Mouse (Mus musculus) heart, adult 2 months (tissue): Measurements from ENCODE around the gene Pkp4. TPM values are rescaled to one million over a fixed set of nuclear protein-coding genes. Genes with fewer than 3 reads are reported as not detected.

Source experiments
- DNase-seq, 2 experiments: peaks; one replicate each; pipeline ENCODE4 v3.0.0; 2021
- H3K27ac ChIP-seq: fragments of 200-600 bp; 2 replicates; pipeline ENCODE4 v1.8.1; 2022
- H3K27me3 ChIP-seq: fragments of 200-500 bp; 2 replicates; pipeline ENCODE4 v1.6.1; 2012; ENCODE audit warnings: mild to moderate bottlenecking, low read length, inconsistent platforms, mixed read lengths; ENCODE audit not compliant: control insufficient read depth, insufficient read depth
- H3K36me3 ChIP-seq: fragments of 200-500 bp; 2 replicates; pipeline ENCODE4 v1.6.1; 2012; ENCODE audit warnings: low read length, inconsistent platforms; ENCODE audit not compliant: control insufficient read depth, insufficient read depth
- H3K4me1 ChIP-seq: fragments of 200-500 bp; 2 replicates; pipeline ENCODE4 v1.6.1; 2011; ENCODE audit warnings: low read length; ENCODE audit not compliant: control insufficient read depth, insufficient read depth
- H3K4me3 ChIP-seq: fragments of 200-600 bp; 2 replicates; pipeline ENCODE4 v1.8.1; 2022
- H3K79me2 ChIP-seq: fragments of 200-500 bp; replicated peaks from 2 replicates; pipeline ENCODE4 v1.6.1; 2012; ENCODE audit warnings: mild to moderate bottlenecking, inconsistent platforms, low read length, moderate library complexity, mixed read lengths; ENCODE audit not compliant: control insufficient read depth, insufficient read depth
- H3K9ac ChIP-seq: fragments of 200-500 bp; 2 replicates; pipeline ENCODE4 v1.6.1; 2012; ENCODE audit warnings: low read depth, mild to moderate bottlenecking, control low read depth, inconsistent platforms, low read length, mixed read lengths
- CTCF ChIP-seq: fragments of 200-600 bp; IDR thresholded peaks from 2 replicates; pipeline ENCODE4 v1.8.1; 2022; ENCODE audit warnings: antibody characterized with exemption, mild to moderate bottlenecking, moderate library complexity
- EP300 ChIP-seq: fragments of 200-500 bp; IDR thresholded peaks from 2 replicates; pipeline ENCODE4 v1.6.1; 2011; ENCODE audit warnings: low read depth, low read length, control low read depth; ENCODE audit not compliant: insufficient read depth
- POLR2A ChIP-seq: fragments of 200-500 bp; IDR thresholded peaks from 2 replicates; pipeline ENCODE4 v1.6.1; 2011; ENCODE audit warnings: mild to moderate bottlenecking, low read depth, low read length, control low read depth; ENCODE audit not compliant: insufficient read depth
- WGBS: fragments of 180-500 bp; shearing (Covaris S2); methylation state at CpG from one replicate; pipeline ENCODE4 v1.1.7; 2018; 5-methylcytosine and 5-hydroxymethylcytosine counted together
- intact Hi-C: fragments of 180-260 bp; cut with DNase I; formaldehyde crosslinking; loops from one replicate; pipeline ENCODE4 v1.15.1; 2025
- polyA plus RNA-seq: library from polyadenylated mRNA; depleted of rRNA; stranded (reverse); fragments of >200 nt; gene quantifications from 2 replicates; pipeline ENCODE4 v1.2.3, GENCODE M21; 2012
- total RNA-seq, 2 experiments: library from RNA; stranded (reverse); gene quantifications; 2 replicates each; pipeline ENCODE4 v1.2.3; 2021

Gene Pkp4
- total and polyA plus RNA-seq, 3 experiments, result 61.5 to 174 (median 152) TPM

GRCm38 (mm10) chr2:59169572-59170207 lies 9.0 kb downstream of the Pkp4 start:
- H3K9ac ChIP-seq, result no peak overlapping the region
- peaks cover 14% of the 10 kb centered on the region for H3K4me1 ChIP-seq
- no peak for DNase-seq
- no peak overlapping the region for H3K4me3 ChIP-seq
- peaks cover 7% of the 10 kb centered on the region; the same call in 1 of the 2 replicates for H3K79me2 ChIP-seq
- H3K36me3 ChIP-seq, result peaks cover 6% of the 10 kb centered on the region
- no peaks in the 10 kb centered on the region for H3K27me3 ChIP-seq
- WGBS, result 67% methylated on average over 9 of the region's 9 CpGs
- intact Hi-C loops, result no loop called here
- H3K27ac ChIP-seq, result no peak overlapping the region
- no peak for TF ChIP-seq EP300
- TF ChIP-seq POLR2A, result no peak
- no peak for TF ChIP-seq CTCF

- DNase-seq, result no peak
Observed at GRCm38 (mm10) chr2:59170208-59170589, 9.5 kb downstream of the Pkp4 start.

GRCm38 (mm10) chr2:59170593-59170992 lies 9.9 kb downstream of the Pkp4 start:
- Histone ChIP-seq H3K4me1 (peaks cover 14% of the 10 kb centered on the region), H3K9ac (no peak overlapping the region), H3K27ac (no peak overlapping the region), H3K36me3 (peaks cover 6% of the 10 kb centered on the region), H3K4me3 (no peak overlapping the region), H3K79me2 (peaks cover 7% of the 10 kb centered on the region; the same call in 1 of the 2 replicates), H3K27me3 (no peaks in the 10 kb centered on the region)
- 96% methylated on average over 5 of the region's 5 CpGs for WGBS
- DNase-seq, result no peak
- TF ChIP-seq POLR2A, result no peak
- TF ChIP-seq EP300, result no peak
- intact Hi-C loops, result no loop called here

More at GRCm38 (mm10) chr2:59170208-59170589, 9.5 kb downstream of the Pkp4 start:
- Histone ChIP-seq H3K27ac (no peak overlapping the region), H3K4me3 (no peak overlapping the region), H3K27me3 (no peaks in the 10 kb centered on the region), H3K79me2 (peaks cover 7% of the 10 kb centered on the region; the same call in 1 of the 2 replicates), H3K9ac (no peak overlapping the region), H3K36me3 (peaks cover 6% of the 10 kb centered on the region), H3K4me1 (peaks cover 14% of the 10 kb centered on the region)
- TF ChIP-seq CTCF (no peak), EP300 (no peak), POLR2A (no peak)
- intact Hi-C loops, result no loop called here
- WGBS, result 70% methylated on average over 3 of the region's 3 CpGs

GRCm38 (mm10) chr2:59171533-59171932 lies 10.9 kb downstream of the Pkp4 start:
- no peak for DNase-seq
- Histone ChIP-seq H3K9ac (no peak overlapping the region), H3K27ac (no peak overlapping the region), H3K4me3 (no peak overlapping the region), H3K27me3 (no peaks in the 10 kb centered on the region), H3K36me3 (peaks cover 6% of the 10 kb centered on the region), H3K4me1 (peaks cover 14% of the 10 kb centered on the region), H3K79me2 (peaks cover 10% of the 10 kb centered on the region; the same call in 1 of the 2 replicates)
- TF ChIP-seq CTCF, result no peak
- no peak for TF ChIP-seq EP300
- no peak for TF ChIP-seq POLR2A
- WGBS, result 51% methylated on average over 5 of the region's 5 CpGs
- intact Hi-C loops, result no loop called here

GRCm38 (mm10) chr2:59175926-59176325 lies 15.3 kb downstream of the Pkp4 start:
- Histone ChIP-seq H3K4me1 (peaks cover 14% of the 10 kb centered on the region), H3K4me3 (no peak overlapping the region), H3K27me3 (no peaks in the 10 kb centered on the region), H3K36me3 (peaks cover 18% of the 10 kb centered on the region), H3K9ac (no peak overlapping the region), H3K79me2 (peaks cover 20% of the 10 kb centered on the region), H3K27ac (no peak overlapping the region)
- intact Hi-C loops, result no loop called here
- no peak for DNase-seq
- TF ChIP-seq EP300 (no peak), POLR2A (no peak), CTCF (no peak)
- 91% methylated on average over 6 of the region's 6 CpGs for WGBS

- Histone ChIP-seq H3K36me3 (peaks cover 12% of the 10 kb centered on the region), H3K4me3 (no peak overlapping the region), H3K79me2 (peaks cover 22% of the 10 kb centered on the region), H3K27ac (no peak overlapping the region), H3K9ac (no peak overlapping the region), H3K27me3 (no peaks in the 10 kb centered on the region), H3K4me1 (peaks cover 10% of the 10 kb centered on the region)
- WGBS, result 73% methylated on average over 8 of the region's 8 CpGs
- TF ChIP-seq CTCF (no peak), POLR2A (no peak), EP300 (no peak)
- no peak for DNase-seq
- intact Hi-C loops, result no loop called here
Observed at GRCm38 (mm10) chr2:59178191-59178590, 17.5 kb downstream of the Pkp4 start.
